In genomic region chr1:75218227-75219001, GRCm38 (mm10) we compare ENCODE assay signal across 9 mouse cellular contexts. TPM values are rescaled to one million over a fixed set of nuclear protein-coding genes. Genes with fewer than 3 reads are reported as not detected.
DNase-seq lines count a peak whose midpoint lies in the region; ATAC-seq and TF ChIP-seq lines count a peak whose summit lies in the region.
"Had no signal": no experiment of that assay in that cellular context is flagged by ENCODE, and none has a peak within 500 bp of the region (broad histone marks: within the 10 kb centered on the region; RNA-seq: fewer than 3 reads in every experiment).

No protein-coding gene starts in this region.

- H3K4me1 ChIP-seq in CH12.LX (ENCODE audit: control insufficient read depth in 1 of 2, insufficient read depth in 2 of 2), result peaks cover 26 to 65% of the 10 kb centered on the region in 2 experiments
- H3K4me1 ChIP-seq in forebrain, embryonic 15.5 days, result peaks cover 20% of the 10 kb centered on the region
- H3K4me1 ChIP-seq in lung, embryonic 15.5 days, result peaks cover 32% of the 10 kb centered on the region

- H3K27ac ChIP-seq in CH12.LX (ENCODE audit: insufficient read depth, low read depth), result peak overlapping the region; percentile 81
- peak overlapping the region; percentile 62 for H3K27ac ChIP-seq in forebrain, embryonic 15.5 days (replicated peaks)
- no peak overlapping the region for H3K27ac ChIP-seq in lung, embryonic 15.5 days

- DNase-seq in CH12.LX (ENCODE audit: extremely low read depth), result peak; percentile 67
- peak; percentile 98 for DNase-seq in brain, adult 2 months (ENCODE audit: low read depth, low spot score)
- peak; percentile 78 for DNase-seq in heart, postnatal 4 days
- DNase-seq in layer of hippocampus, adult 8-10 months (ENCODE audit: low spot score in 2 of 2), result peak; percentile 67 to 73
- DNase-seq in urinary bladder, postnatal 14 days (ENCODE audit: low spot score), result peak; percentile 38

- no peak for TF ChIP-seq RAD21 in CH12.LX (IDR thresholded peaks at IDR 0.05; ENCODE audit: low read depth, low read length)

- WGBS in forebrain, embryonic 15.5 days, result 2% methylated on average over 38 of the region's 38 CpGs
- under 1% methylated on average over 38 of the region's 38 CpGs for WGBS in lung, embryonic 15.5 days

- dilution Hi-C loops in CH12.LX (cut with MboI; ENCODE audit: extremely low pct_ligation_motif_present, extremely low pct_unique_long_range_greater_than_20kb, low sequenced_read_pairs), result no loop called here

- no peak for TF ChIP-seq CTCF in CH12.LX (conservative IDR thresholded peaks at IDR 0.05 in 1 of 2, IDR thresholded peaks at IDR 0.05 in 1 of 2; ENCODE audit: low read depth in 2 of 2, low read length in 2 of 2)

- TF ChIP-seq POLR2A in CH12.LX (IDR thresholded peaks at IDR 0.05; ENCODE audit: low read depth, low read length), result peak; percentile 68

- peak overlapping the region; percentile 74 to 94 (median 88) for H3K4me3 ChIP-seq in CH12.LX (replicated peaks in 1 of 3; ENCODE audit: low read depth in 2 of 3, low read length in 2 of 3, poor library complexity in 1 of 3)
- H3K4me3 ChIP-seq in forebrain, embryonic 15.5 days, result peak overlapping the region; percentile 51
- peak overlapping the region; percentile 51 for H3K4me3 ChIP-seq in lung, embryonic 15.5 days

- peaks cover 2% of the 10 kb centered on the region for H3K9me3 ChIP-seq in CH12.LX (replicated peaks; ENCODE audit: low read length)
- H3K9me3 ChIP-seq in forebrain, embryonic 15.5 days, result no peaks in the 10 kb centered on the region
- H3K9me3 ChIP-seq in lung, embryonic 15.5 days, result no peaks in the 10 kb centered on the region

- peak; percentile 54 for TF ChIP-seq EP300 in CH12.LX (IDR thresholded peaks at IDR 0.05; ENCODE audit: low read length)

- peaks cover 35% of the 10 kb centered on the region for H3K79me2 ChIP-seq in CH12.LX (replicated peaks; ENCODE audit: control insufficient read depth, extremely low read depth, insufficient read depth, poor library complexity, severe bottlenecking)

- peak overlapping the region; percentile 86 for H3K4me2 ChIP-seq in CH12.LX (ENCODE audit: insufficient read depth, low read depth, poor library complexity, severe bottlenecking)
- peak overlapping the region; percentile 77 for H3K4me2 ChIP-seq in forebrain, embryonic 15.5 days (replicated peaks)
- H3K4me2 ChIP-seq in lung, embryonic 15.5 days, result peak overlapping the region; percentile 92

- H3K9ac ChIP-seq in CH12.LX (ENCODE audit: insufficient read depth, low read depth), result peak overlapping the region; percentile 88
- peak overlapping the region; percentile 45 for H3K9ac ChIP-seq in forebrain, embryonic 15.5 days (replicated peaks)
- peak overlapping the region; percentile 38 for H3K9ac ChIP-seq in lung, embryonic 15.5 days

- no peaks in the 10 kb centered on the region for H3K27me3 ChIP-seq in CH12.LX (replicated peaks)
- H3K27me3 ChIP-seq in forebrain, embryonic 15.5 days, result peaks cover 48% of the 10 kb centered on the region
- peaks cover 49% of the 10 kb centered on the region for H3K27me3 ChIP-seq in lung, embryonic 15.5 days

- in situ Hi-C loops in CH12.LX (cut with MboI; ENCODE audit: low pct_ligation_motif_present, low pct_unique_long_range_greater_than_20kb, low sequenced_read_pairs), result no loop called here

- ATAC-seq in forebrain, embryonic 15.5 days (replicated peaks), result peak; percentile 47
- ATAC-seq in lung, embryonic 15.5 days (ENCODE audit: borderline replicate concordance, extremely low read depth, low FRiP score, low TSS enrichment), result peak; percentile 36; the same call in 1 of the 2 replicates
- peak; percentile 37; the same call in 1 of the 2 replicates for ATAC-seq in neutrophil, adult 5-6 weeks (ENCODE audit: extremely low read depth, insufficient number of reproducible peaks, low FRiP score, poor library complexity, severe bottlenecking)

- peaks cover 31 to 42% of the 10 kb centered on the region in 2 experiments for H3K36me3 ChIP-seq in CH12.LX (replicated peaks in 1 of 2; ENCODE audit: control insufficient read depth in 1 of 2, insufficient read depth in 1 of 2, low read length in 1 of 2)
- H3K36me3 ChIP-seq in forebrain, embryonic 15.5 days, result peaks cover 20% of the 10 kb centered on the region
- H3K36me3 ChIP-seq in lung, embryonic 15.5 days, result peaks cover 20% of the 10 kb centered on the region; the same call in 1 of the 2 replicates

TF ChIP-seq in CH12.LX, 34 proteins besides CTCF, POLR2A, EP300 and RAD21 (continues in another document):
- no peak for TF ChIP-seq GABPA (IDR thresholded peaks at IDR 0.05; ENCODE audit: insufficient replicate concordance, low read depth, low read length)
- peak; percentile 49; the same call in 1 of the 2 replicates for TF ChIP-seq BHLHE40 (IDR thresholded peaks at IDR 0.05; ENCODE audit: low read depth, low read length)
- TF ChIP-seq ZKSCAN1 (IDR thresholded peaks at IDR 0.05; ENCODE audit: borderline replicate concordance, low read depth, low read length), result no peak
- peak; percentile 17; the same call in 1 of the 2 replicates for TF ChIP-seq TCF12 (IDR thresholded peaks at IDR 0.05; ENCODE audit: low read depth, low read length)
- no peak for TF ChIP-seq E2F4 (IDR thresholded peaks at IDR 0.05; ENCODE audit: insufficient replicate concordance, low read depth, low read length)
- TF ChIP-seq PAX5 (IDR thresholded peaks at IDR 0.05; ENCODE audit: low read length), result no peak
- peak; percentile 79 for TF ChIP-seq IRF4 (IDR thresholded peaks at IDR 0.05; ENCODE audit: low read depth, low read length)
- 0 out of 2 replicates have a peak, but pooled peaks have one; percentile 50 for TF ChIP-seq MYC (IDR thresholded peaks at IDR 0.05; ENCODE audit: low read depth, low read length)
- TF ChIP-seq ETS1 (conservative IDR thresholded peaks at IDR 0.05; ENCODE audit: low read depth, low read length), result peak; percentile 43; the same call in 1 of the 2 replicates
- no peak for TF ChIP-seq MAFK (IDR thresholded peaks at IDR 0.05; ENCODE audit: insufficient replicate concordance, low read length)
- TF ChIP-seq USF1 (IDR thresholded peaks at IDR 0.05; ENCODE audit: low read depth, low read length), result no peak
- TF ChIP-seq MXI1 (IDR thresholded peaks at IDR 0.05; ENCODE audit: low read depth, low read length), result peak; percentile 61; the same call in 1 of the 2 replicates
- TF ChIP-seq JUND (conservative IDR thresholded peaks at IDR 0.05; ENCODE audit: low read depth, low read length), result no peak
- 0 out of 2 replicates have a peak, but pooled peaks have one; percentile 32 for TF ChIP-seq TBP (conservative IDR thresholded peaks at IDR 0.05; ENCODE audit: low read depth, low read length)
- no peak for TF ChIP-seq SMC3 (IDR thresholded peaks at IDR 0.05; ENCODE audit: low read depth, low read length)
- peak; percentile 42; the same call in 1 of the 2 replicates for TF ChIP-seq MEF2A (IDR thresholded peaks at IDR 0.05; ENCODE audit: borderline replicate concordance, low read depth, low read length)
- TF ChIP-seq CHD1 (IDR thresholded peaks at IDR 0.05; ENCODE audit: low read depth, low read length), result no peak
- TF ChIP-seq UBTF (IDR thresholded peaks at IDR 0.05; ENCODE audit: low read depth, low read length), result peak; percentile 40; the same call in 1 of the 2 replicates

RNA-seq across cellular contexts. Expression of gene Tuba4a, which starts 1.3 kb away (rescaled TPM):
- 180 and 259 TPM in 2 replicates for total RNA-seq in CH12.LX (2012; rRNA removed)
- total RNA-seq in CH12.LX (2014; rRNA removed), result 168 and 192 TPM in 2 replicates
- polyA plus RNA-seq in CH12.LX (2012; ENCODE audit: insufficient read length, low read depth), result 259 and 294 TPM in 2 replicates
- 14.9 and 19.5 TPM in 2 replicates for polyA plus RNA-seq in forebrain, embryonic 15.5 days (2015; fragmentation: Nextera tagmentation; extraction: Ambion mirVana)
- total RNA-seq in heart, postnatal 4 days (2021), result 100 to 1,000 TPM; 371 to 462 TPM
- 100 to 1,000 TPM; 488 to 539 (median 494) TPM for total RNA-seq in layer of hippocampus, adult 8-10 months (2022)
- polyA plus RNA-seq in lung, embryonic 15.5 days (2015; fragmentation: Nextera tagmentation; extraction: Ambion mirVana), result 35.8 and 44.9 TPM in 2 replicates
- 77.0 and 83.7 TPM in 2 replicates for total RNA-seq in neutrophil, adult 5-6 weeks (2017)

RNA-seq across cellular contexts. Expression of gene Stk16, which starts 7.8 kb away (rescaled TPM):
- total RNA-seq in CH12.LX (2012; rRNA removed) (48.6 and 64.1 TPM in 2 replicates), CH12.LX (2014; rRNA removed) (58.2 and 60.6 TPM in 2 replicates)
- 61.4 and 67.3 TPM in 2 replicates for polyA plus RNA-seq in CH12.LX (2012; ENCODE audit: insufficient read length, low read depth)
- polyA plus RNA-seq in forebrain, embryonic 15.5 days (2015; fragmentation: Nextera tagmentation; extraction: Ambion mirVana), result 145 and 147 TPM in 2 replicates
- total RNA-seq in heart, postnatal 4 days (2021), result 10 to 100 TPM; 65.6 to 67.0 TPM
- total RNA-seq in layer of hippocampus, adult 8-10 months (2022), result 10 to 100 TPM; 78.7 to 88.5 (median 84.5) TPM
- 136 and 137 TPM in 2 replicates for polyA plus RNA-seq in lung, embryonic 15.5 days (2015; fragmentation: Nextera tagmentation; extraction: Ambion mirVana)
- 60.2 and 75.4 TPM in 2 replicates for total RNA-seq in neutrophil, adult 5-6 weeks (2017)

RNA-seq across cellular contexts. Expression of gene Glb1l, which starts 7.8 kb away (rescaled TPM):
- 3.6 and 4.6 TPM in 2 replicates for total RNA-seq in CH12.LX (2012; rRNA removed)
- total RNA-seq in CH12.LX (2014; rRNA removed), result 2.4 and 5.0 TPM in 2 replicates
- polyA plus RNA-seq in CH12.LX (2012; ENCODE audit: insufficient read length, low read depth), result 10.0 and 10.8 TPM in 2 replicates
- 19.6 and 20.0 TPM in 2 replicates for polyA plus RNA-seq in forebrain, embryonic 15.5 days (2015; fragmentation: Nextera tagmentation; extraction: Ambion mirVana)
- 10 to 100 TPM; 10.7 to 12.7 TPM for total RNA-seq in heart, postnatal 4 days (2021)
- total RNA-seq in layer of hippocampus, adult 8-10 months (2022), result 10 to 100 TPM; 14.1 to 22.4 (median 18.5) TPM
- 16.2 and 16.6 TPM in 2 replicates for polyA plus RNA-seq in lung, embryonic 15.5 days (2015; fragmentation: Nextera tagmentation; extraction: Ambion mirVana)
- total RNA-seq in neutrophil, adult 5-6 weeks (2017), result 13.3 and 16.2 TPM in 2 replicates

RNA-seq across cellular contexts. Expression of gene A630095N17Rik, which starts 13.5 kb away (rescaled TPM):
- total RNA-seq in CH12.LX (2012; rRNA removed) (0.30 TPM in 1 of 2 replicates, not detected in the other), CH12.LX (2014; rRNA removed) (0.74 and 1.4 TPM in 2 replicates)
- polyA plus RNA-seq in CH12.LX (2012; ENCODE audit: insufficient read length, low read depth), result 0.74 and 0.78 TPM in 2 replicates
- not detected in 2 replicates for polyA plus RNA-seq in forebrain, embryonic 15.5 days (2015; fragmentation: Nextera tagmentation; extraction: Ambion mirVana)
- total RNA-seq in heart, postnatal 4 days (2021), result not detected
- total RNA-seq in layer of hippocampus, adult 8-10 months (2022), result not detected
- polyA plus RNA-seq in lung, embryonic 15.5 days (2015; fragmentation: Nextera tagmentation; extraction: Ambion mirVana), result not detected in 2 replicates
- not detected in 2 replicates for total RNA-seq in neutrophil, adult 5-6 weeks (2017)
- polyA plus RNA-seq: large intestine, adult 2 months had no signal

RNA-seq across cellular contexts. Expression of gene Dnajb2, which starts 17.8 kb away (rescaled TPM):
- total RNA-seq in CH12.LX (2012; rRNA removed) (13.8 and 14.7 TPM in 2 replicates), CH12.LX (2014; rRNA removed) (4.6 and 6.8 TPM in 2 replicates)
- 15.2 and 15.3 TPM in 2 replicates for polyA plus RNA-seq in CH12.LX (2012; ENCODE audit: insufficient read length, low read depth)
- 53.0 and 54.0 TPM in 2 replicates for polyA plus RNA-seq in forebrain, embryonic 15.5 days (2015; fragmentation: Nextera tagmentation; extraction: Ambion mirVana)
- 10 to 100 TPM; 46.4 to 49.2 TPM for total RNA-seq in heart, postnatal 4 days (2021)
- 100 to 1,000 TPM in 1 of 4 experiments, 10 to 100 TPM in 3; 83.1 to 108 (median 93.1) TPM for total RNA-seq in layer of hippocampus, adult 8-10 months (2022)
- polyA plus RNA-seq in lung, embryonic 15.5 days (2015; fragmentation: Nextera tagmentation; extraction: Ambion mirVana), result 30.8 and 33.3 TPM in 2 replicates
- total RNA-seq in neutrophil, adult 5-6 weeks (2017), result 39.7 and 54.4 TPM in 2 replicates

Comparison
In these comparisons a context has a peak if more than half of its experiments do, and no peak if none do; other contexts are left out.
1. DNase-seq: peak in every context shown above with its lines; median percentile 98 in brain, adult 2 months; 78 in heart, postnatal 4 days; 70 in layer of hippocampus, adult 8-10 months; 67 in CH12.LX; 38 in urinary bladder, postnatal 14 days.
2. H3K9ac ChIP-seq: peak in every context shown above with its lines; median percentile 88 in CH12.LX; 45 in forebrain, embryonic 15.5 days; 38 in lung, embryonic 15.5 days.